Mouse (Mus musculus): ENCODE measurements at regions not wholly inside any gene's neighbourhood (a gene's known extent, or its start where the extent isn't known, plus 50 kb on each side); places are given as distances from the start of the nearest gene placed in this dataset.

DNA sequence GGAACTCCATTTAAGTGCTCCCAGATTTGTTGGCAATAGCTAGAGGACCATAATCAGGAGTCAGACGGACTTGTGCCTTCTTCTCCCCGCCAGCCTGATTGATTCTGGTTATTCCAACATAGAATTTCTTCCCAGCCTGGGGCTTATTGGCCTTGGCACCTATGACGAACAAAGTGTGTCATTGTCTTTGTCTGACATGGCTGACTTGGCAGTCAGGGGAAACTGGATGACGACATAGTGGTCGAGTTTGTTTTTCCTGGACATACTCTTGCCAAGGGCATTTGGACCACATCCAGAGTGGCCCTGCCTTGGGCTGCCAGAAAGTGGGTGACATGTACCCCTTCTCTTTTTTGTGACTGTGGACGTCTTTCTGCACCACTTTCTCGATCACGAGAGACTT lies 254.1 kb downstream of the Lmx1a start:
- Histone ChIP-seq H3K27ac (replicated peaks) (no peak overlapping the region), H3K36me3 (no peaks in the 10 kb centered on the region), H3K4me1 (peaks cover 5% of the 10 kb centered on the region), H3K27me3 (replicated peaks) (peaks cover 3% of the 10 kb centered on the region; the same call in 1 of the 2 replicates), H3K4me2 (no peak overlapping the region), H3K9ac (replicated peaks) (no peak overlapping the region), H3K4me3 (replicated peaks) (no peak overlapping the region), H3K9me3 (replicated peaks) (no peaks in the 10 kb centered on the region)
- 69% methylated on average over 8 of the region's 8 CpGs for WGBS
- ATAC-seq (ENCODE audit: low FRiP score), result no peak

DNA sequence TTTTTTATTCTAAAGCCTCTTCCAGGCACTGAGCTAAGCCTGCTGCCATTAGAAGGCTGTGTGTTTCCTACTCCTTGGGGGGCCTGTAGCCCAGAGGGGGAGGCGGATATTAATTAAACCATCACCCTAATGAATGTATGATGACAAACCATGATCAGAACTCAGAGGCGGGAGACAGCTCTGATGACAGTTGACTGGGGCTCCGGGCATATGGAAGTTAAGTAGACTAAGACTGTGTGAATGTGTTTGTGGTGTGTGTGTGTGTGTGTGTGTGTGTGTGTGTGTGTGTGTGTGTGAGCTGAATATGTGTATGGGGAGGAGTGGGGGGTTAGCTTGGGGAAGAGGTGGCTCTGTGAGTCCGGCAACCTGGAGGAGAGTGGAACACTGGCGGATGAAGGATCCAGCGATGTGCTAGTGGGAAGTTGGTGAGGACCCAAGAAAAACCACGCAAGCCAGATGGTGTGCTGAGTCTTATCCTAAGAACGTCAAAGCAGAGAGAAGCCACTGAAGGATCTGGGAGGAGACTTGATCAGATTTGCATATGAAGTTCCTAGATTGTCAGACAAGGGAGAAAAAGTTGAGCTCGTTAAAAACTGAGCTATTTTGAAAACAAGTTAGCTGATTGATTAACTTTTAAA lies 256.7 kb downstream of the Lmx1a start:
- no peaks in the 10 kb centered on the region for H3K36me3 ChIP-seq
- 75% methylated on average over 9 of the region's 9 CpGs for WGBS
- no peaks in the 10 kb centered on the region; the same call in 1 of the 2 replicates for H3K27me3 ChIP-seq (replicated peaks)
- H3K4me1 ChIP-seq, result peaks cover 5% of the 10 kb centered on the region
- no peaks in the 10 kb centered on the region for H3K9me3 ChIP-seq (replicated peaks)
- no peak overlapping the region for H3K4me2 ChIP-seq
- no peak overlapping the region for H3K27ac ChIP-seq (replicated peaks)
- no peak overlapping the region for H3K9ac ChIP-seq (replicated peaks)
- H3K4me3 ChIP-seq (replicated peaks), result no peak overlapping the region
- ATAC-seq (ENCODE audit: low FRiP score), result no peak

DNA sequence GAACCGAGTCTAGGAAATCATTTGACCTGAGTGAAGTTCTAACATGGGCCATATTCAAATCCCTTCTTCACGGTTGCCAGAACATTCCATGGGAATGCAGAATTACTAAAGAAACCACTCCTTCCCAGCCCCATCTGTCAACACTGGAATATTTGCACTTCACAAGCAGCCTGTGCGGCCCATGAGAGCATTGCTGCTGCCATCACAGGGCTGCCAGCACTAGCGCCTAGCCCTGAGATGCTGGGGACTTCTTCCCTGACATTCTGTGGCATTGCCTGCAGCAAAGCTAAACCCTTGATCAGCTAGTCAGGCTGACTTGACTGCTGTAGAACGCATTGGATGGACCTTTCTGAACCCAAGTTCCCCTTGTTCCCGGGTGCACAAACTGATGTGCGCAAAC lies 258.8 kb downstream of the Lmx1a start:
- WGBS, result 82% methylated on average over 7 of the region's 7 CpGs
- no peak overlapping the region for H3K4me3 ChIP-seq (replicated peaks)
- no peak for ATAC-seq (ENCODE audit: low FRiP score)
- H3K4me1 ChIP-seq, result no peaks in the 10 kb centered on the region
- no peaks in the 10 kb centered on the region for H3K36me3 ChIP-seq
- no peak overlapping the region for H3K9ac ChIP-seq (replicated peaks)
- H3K4me2 ChIP-seq, result no peak overlapping the region
- H3K27me3 ChIP-seq (replicated peaks), result no peaks in the 10 kb centered on the region; the same call in 1 of the 2 replicates
- H3K27ac ChIP-seq (replicated peaks), result no peak overlapping the region
- H3K9me3 ChIP-seq (replicated peaks), result no peaks in the 10 kb centered on the region

DNA sequence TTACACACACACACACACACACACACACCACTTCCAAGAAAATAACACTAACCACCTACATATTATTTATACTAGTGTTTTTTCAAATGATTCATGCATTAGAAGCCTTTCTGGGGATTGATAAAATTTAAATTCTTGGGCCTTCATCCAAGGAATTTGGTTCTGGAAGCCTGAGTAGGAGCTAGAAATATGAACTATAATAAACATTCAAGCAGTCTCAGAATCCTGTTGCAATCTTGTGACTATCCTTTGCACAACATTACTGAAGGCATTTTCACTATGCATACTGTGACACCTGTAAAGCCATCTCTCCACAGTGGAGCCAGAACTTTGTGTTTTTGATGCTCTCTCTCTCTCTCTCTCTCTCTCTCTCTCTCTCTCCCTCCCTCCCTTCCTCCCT lies 262.7 kb downstream of the Lmx1a start:
- H3K4me1 ChIP-seq, result peaks cover 6% of the 10 kb centered on the region; the same call in 1 of the 2 replicates
- H3K9ac ChIP-seq (replicated peaks), result no peak overlapping the region
- no peak overlapping the region for H3K4me3 ChIP-seq (replicated peaks)
- H3K9me3 ChIP-seq (replicated peaks), result no peaks in the 10 kb centered on the region
- H3K27ac ChIP-seq (replicated peaks), result no peak overlapping the region
- no peak overlapping the region for H3K4me2 ChIP-seq
- ATAC-seq (ENCODE audit: low FRiP score), result no peak
- no peaks in the 10 kb centered on the region; the same call in 1 of the 2 replicates for H3K27me3 ChIP-seq (replicated peaks)
- no peaks in the 10 kb centered on the region for H3K36me3 ChIP-seq

DNA sequence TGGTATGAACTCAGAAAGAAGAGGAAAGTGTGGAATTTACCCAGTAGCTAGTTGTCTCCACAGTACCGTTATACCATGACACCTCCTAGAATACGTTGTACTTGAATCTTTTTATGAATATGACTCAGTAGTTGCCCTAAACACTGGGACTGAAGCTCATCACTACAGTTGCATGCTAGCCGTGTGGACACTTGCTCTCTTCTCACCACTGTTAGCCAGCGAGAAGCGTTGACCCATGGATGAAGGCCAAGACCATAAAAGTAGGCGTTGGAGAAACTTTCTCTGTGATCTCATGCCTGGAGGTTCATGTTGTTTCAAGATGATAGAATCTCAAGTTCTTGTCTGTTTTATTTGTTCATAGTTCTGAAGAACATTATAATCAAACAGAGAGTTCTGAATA lies 269.5 kb downstream of the Lmx1a start:
- no peak for ATAC-seq (ENCODE audit: low FRiP score)
- Histone ChIP-seq H3K4me3 (replicated peaks) (no peak overlapping the region), H3K9ac (replicated peaks) (no peak overlapping the region), H3K9me3 (replicated peaks) (no peaks in the 10 kb centered on the region), H3K4me2 (no peak overlapping the region), H3K27me3 (replicated peaks) (no peaks in the 10 kb centered on the region), H3K36me3 (no peaks in the 10 kb centered on the region), H3K4me1 (peaks cover 15% of the 10 kb centered on the region), H3K27ac (replicated peaks) (no peak overlapping the region)
- WGBS, result 94% methylated on average over 6 of the region's 6 CpGs

DNA sequence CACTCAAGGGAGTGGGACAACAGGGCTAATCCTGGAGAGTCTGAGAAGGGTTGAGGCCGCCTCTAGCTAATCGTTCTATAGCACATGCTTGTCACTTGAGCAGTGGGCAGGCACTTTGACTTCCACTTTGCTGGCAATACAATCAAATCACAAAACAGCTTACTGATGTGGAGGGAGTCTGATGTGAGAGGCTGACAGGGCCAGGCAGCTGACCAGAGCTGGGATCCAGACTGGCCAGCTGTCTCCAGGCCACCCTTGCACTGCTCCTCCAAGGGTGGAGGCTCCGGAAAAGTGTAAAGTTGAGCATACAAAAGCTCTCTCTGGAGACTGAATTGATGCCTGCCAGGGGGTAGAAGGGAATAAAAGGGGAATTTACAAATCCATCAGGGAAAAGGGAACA lies 280.5 kb downstream of the Lmx1a start:
- H3K4me2 ChIP-seq, result no peak overlapping the region
- ATAC-seq (ENCODE audit: low FRiP score), result no peak
- H3K4me3 ChIP-seq (replicated peaks), result no peak overlapping the region

DNA sequence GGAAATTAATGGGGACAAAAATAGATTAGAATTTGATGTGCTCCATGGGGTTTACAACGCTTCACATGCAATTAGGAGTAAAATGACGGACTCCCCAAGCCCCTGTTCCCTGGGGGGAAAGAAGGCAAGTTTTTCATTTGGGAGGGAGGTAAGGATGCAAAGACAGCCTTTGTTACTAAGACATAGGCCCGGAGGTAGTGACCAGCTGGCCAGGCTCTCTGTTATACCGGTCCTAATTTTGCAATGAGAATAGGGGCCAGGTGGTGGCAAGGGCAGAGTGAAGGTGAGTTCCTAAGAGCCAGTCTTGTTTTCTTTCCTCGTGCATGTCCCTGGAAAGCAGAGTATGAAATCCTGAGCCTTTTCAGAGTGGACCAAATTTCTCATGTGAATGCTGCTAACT lies 280.9 kb downstream of the Lmx1a start:
- ATAC-seq (ENCODE audit: low FRiP score), result no peak
- no peak overlapping the region for H3K4me2 ChIP-seq
- no peak overlapping the region for H3K27ac ChIP-seq (replicated peaks)
- H3K27me3 ChIP-seq (replicated peaks), result no peaks in the 10 kb centered on the region
- H3K9me3 ChIP-seq (replicated peaks), result no peaks in the 10 kb centered on the region
- no peaks in the 10 kb centered on the region for H3K36me3 ChIP-seq
- H3K4me1 ChIP-seq, result no peaks in the 10 kb centered on the region
- H3K9ac ChIP-seq (replicated peaks), result no peak overlapping the region
- 29% methylated on average over 5 of the region's 5 CpGs for WGBS
- no peak overlapping the region for H3K4me3 ChIP-seq (replicated peaks)

More for the DNA sequence above, 280.5 kb downstream of the Lmx1a start:
- no peaks in the 10 kb centered on the region for H3K36me3 ChIP-seq
- H3K9ac ChIP-seq (replicated peaks), result no peak overlapping the region
- H3K27ac ChIP-seq (replicated peaks), result no peak overlapping the region
- H3K9me3 ChIP-seq (replicated peaks), result no peaks in the 10 kb centered on the region
- WGBS, result 45% methylated on average over 3 of the region's 3 CpGs
- no peaks in the 10 kb centered on the region for H3K4me1 ChIP-seq
- H3K27me3 ChIP-seq (replicated peaks), result no peaks in the 10 kb centered on the region

DNA sequence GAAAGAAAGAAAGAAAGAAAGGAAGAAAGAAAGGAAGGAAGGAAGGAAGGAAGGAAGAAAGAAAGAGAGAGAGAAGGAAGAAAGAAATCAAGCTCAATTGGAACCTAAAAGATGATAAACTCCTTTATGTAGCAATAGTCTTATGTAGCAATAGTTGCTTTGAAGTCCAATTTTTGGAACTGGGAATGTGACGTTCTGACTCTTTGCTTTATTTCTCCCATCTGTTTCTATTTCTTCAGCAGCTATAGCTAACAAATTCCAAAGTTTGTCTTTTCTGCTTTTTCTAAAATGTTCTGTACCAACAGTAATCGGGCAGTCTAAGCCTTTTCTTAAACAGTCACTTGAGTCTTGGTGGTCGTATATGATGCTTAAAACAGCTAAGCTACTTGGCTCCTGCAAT lies 287.7 kb downstream of the Lmx1a start:
- Histone ChIP-seq H3K4me2 (no peak overlapping the region), H3K4me3 (replicated peaks) (no peak overlapping the region), H3K9ac (replicated peaks) (no peak overlapping the region), H3K27ac (replicated peaks) (no peak overlapping the region), H3K9me3 (replicated peaks) (no peaks in the 10 kb centered on the region), H3K27me3 (replicated peaks) (no peaks in the 10 kb centered on the region), H3K36me3 (no peaks in the 10 kb centered on the region), H3K4me1 (no peaks in the 10 kb centered on the region)
- 84% methylated on average over 3 of the region's 3 CpGs for WGBS
- ATAC-seq (ENCODE audit: low FRiP score), result no peak

DNA sequence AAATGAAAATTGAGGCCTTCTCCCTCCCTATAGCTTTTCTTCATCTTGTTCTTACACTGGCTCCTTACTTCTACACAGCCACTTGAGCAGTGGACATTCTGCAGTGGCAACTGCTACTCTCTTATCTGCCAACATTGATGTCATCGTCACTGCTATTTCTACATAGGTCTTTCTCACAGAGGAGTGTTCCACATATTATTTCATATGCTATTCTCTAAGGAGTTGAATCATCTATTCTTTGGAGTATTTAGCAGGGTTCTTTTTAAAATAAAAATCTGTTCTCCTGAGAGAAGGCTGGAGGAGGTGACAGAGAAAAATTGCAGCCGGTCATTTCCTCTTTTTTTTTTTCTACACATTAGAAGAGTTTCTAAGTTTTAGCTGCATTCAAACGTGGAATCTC lies 290.1 kb downstream of the Lmx1a start:
- no peaks in the 10 kb centered on the region for H3K36me3 ChIP-seq
- WGBS, result 84% methylated on average over 3 of the region's 3 CpGs
- ATAC-seq (ENCODE audit: low FRiP score), result no peak

DNA sequence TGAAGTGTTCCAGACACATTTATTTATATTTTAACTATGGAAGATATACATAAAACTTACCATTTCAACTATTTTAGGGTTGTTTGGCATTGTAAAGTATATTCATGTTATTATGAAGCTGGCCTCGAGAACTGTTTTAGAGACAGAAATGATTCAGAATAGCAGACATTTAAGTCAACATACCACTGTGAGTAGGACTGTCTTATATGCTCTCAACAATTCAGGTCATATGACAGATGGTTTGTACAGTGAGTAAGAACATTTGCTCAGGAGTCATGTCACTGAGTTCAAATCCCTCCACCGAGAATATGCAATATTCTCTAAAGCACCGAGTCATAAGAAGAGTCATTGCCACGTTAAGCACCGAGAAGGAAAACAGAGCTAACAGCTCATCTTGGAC lies 290.6 kb downstream of the Lmx1a start:
- no peak overlapping the region for H3K4me2 ChIP-seq
- no peaks in the 10 kb centered on the region for H3K4me1 ChIP-seq
- H3K27ac ChIP-seq (replicated peaks), result no peak overlapping the region
- H3K9me3 ChIP-seq (replicated peaks), result no peaks in the 10 kb centered on the region
- H3K4me3 ChIP-seq (replicated peaks), result no peak overlapping the region
- 93% methylated on average over 5 of the region's 5 CpGs for WGBS
- H3K27me3 ChIP-seq (replicated peaks), result no peaks in the 10 kb centered on the region
- no peak for ATAC-seq (ENCODE audit: low FRiP score)
- no peaks in the 10 kb centered on the region for H3K36me3 ChIP-seq
- H3K9ac ChIP-seq (replicated peaks), result no peak overlapping the region

More for the DNA sequence above, 290.1 kb downstream of the Lmx1a start:
- Histone ChIP-seq H3K9ac (replicated peaks) (no peak overlapping the region), H3K27me3 (replicated peaks) (no peaks in the 10 kb centered on the region), H3K4me2 (no peak overlapping the region), H3K9me3 (replicated peaks) (no peaks in the 10 kb centered on the region), H3K27ac (replicated peaks) (no peak overlapping the region), H3K4me3 (replicated peaks) (no peak overlapping the region), H3K4me1 (no peaks in the 10 kb centered on the region)

DNA sequence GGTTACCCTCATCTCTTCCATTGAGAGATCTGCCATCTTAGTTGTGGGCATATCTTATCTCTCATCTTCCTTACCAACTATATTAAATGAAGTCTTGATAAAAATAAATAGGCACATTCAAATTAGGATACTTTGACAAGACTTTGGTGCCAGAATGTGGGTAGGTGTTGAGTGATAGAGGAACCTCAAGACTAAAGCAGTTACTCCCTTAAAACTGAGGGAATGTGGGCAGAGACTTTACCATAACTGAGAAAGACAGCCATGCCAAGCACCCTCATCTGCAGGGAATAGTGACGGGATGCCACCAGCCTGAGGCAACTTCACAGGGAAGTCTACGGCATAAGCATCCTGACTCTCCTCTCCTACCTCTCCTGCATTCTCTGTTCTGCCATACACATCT lies 292.3 kb downstream of the Lmx1a start:
- Histone ChIP-seq H3K9ac (replicated peaks) (no peak overlapping the region), H3K27ac (replicated peaks) (no peak overlapping the region), H3K4me3 (replicated peaks) (no peak overlapping the region), H3K4me1 (no peaks in the 10 kb centered on the region), H3K4me2 (no peak overlapping the region), H3K9me3 (replicated peaks) (no peaks in the 10 kb centered on the region), H3K36me3 (no peaks in the 10 kb centered on the region), H3K27me3 (replicated peaks) (no peaks in the 10 kb centered on the region)
- 96% methylated on average over 2 of the region's 2 CpGs for WGBS
- ATAC-seq (ENCODE audit: low FRiP score), result no peak

DNA sequence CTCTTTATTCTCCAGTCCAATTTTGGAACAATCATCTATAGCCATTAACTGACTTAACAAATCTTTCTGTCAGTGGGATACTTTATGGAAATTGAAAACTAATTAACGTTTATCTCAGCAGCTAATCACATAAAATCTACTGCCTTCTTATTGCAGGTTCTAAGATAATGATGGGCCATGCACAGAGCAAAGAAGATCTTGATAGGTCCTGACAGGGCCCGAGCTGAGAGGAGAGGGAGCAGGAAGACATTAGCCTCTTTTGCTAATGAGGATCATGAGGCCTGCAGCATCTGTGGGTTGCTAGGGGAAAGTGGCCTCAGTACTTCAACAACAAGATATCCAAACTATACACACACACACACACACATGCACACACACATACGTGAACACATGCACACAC lies 318.4 kb downstream of the Lmx1a start:
- no peak for ATAC-seq (ENCODE audit: low FRiP score)
- Histone ChIP-seq H3K4me1 (no peaks in the 10 kb centered on the region), H3K9ac (replicated peaks) (no peak overlapping the region), H3K9me3 (replicated peaks) (no peaks in the 10 kb centered on the region), H3K4me3 (replicated peaks) (no peak overlapping the region), H3K27ac (replicated peaks) (no peak overlapping the region), H3K27me3 (replicated peaks) (no peaks in the 10 kb centered on the region), H3K36me3 (no peaks in the 10 kb centered on the region), H3K4me2 (no peak overlapping the region)
- WGBS, result 71% methylated on average over 3 of the region's 3 CpGs

DNA sequence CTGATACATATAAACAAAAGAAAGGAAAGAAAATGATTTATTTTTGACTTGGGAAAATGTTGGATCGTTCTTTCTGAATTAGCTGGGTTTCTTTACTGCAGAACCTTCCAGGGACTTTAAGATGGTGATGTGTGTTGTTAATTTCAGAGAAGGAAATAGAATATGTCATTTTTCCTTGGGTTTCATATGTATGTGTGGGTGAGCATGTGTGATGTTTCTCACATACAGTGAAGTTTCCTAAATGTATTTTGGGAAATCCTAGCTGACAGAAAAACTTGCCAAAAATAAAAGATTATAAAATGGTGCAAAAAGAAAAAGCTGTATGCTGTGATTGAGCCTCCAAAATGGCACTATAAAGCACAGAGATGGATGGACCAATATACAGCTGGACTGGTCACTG lies 319.2 kb downstream of the Lmx1a start:
- no peak for ATAC-seq (ENCODE audit: low FRiP score)
- Histone ChIP-seq H3K27me3 (replicated peaks) (no peaks in the 10 kb centered on the region), H3K4me3 (replicated peaks) (no peak overlapping the region), H3K27ac (replicated peaks) (no peak overlapping the region), H3K9me3 (replicated peaks) (no peaks in the 10 kb centered on the region), H3K4me1 (no peaks in the 10 kb centered on the region), H3K36me3 (no peaks in the 10 kb centered on the region), H3K9ac (replicated peaks) (no peak overlapping the region), H3K4me2 (no peak overlapping the region)
- WGBS, result 79% methylated on average over 1 of the region's 1 CpGs
